Mouse (Mus musculus) gastrocnemius, postnatal 36 days (tissue): ENCODE data around the gene Pitpna. TPM values are rescaled to one million over a fixed set of nuclear protein-coding genes. Genes with fewer than 3 reads are reported as not detected.
"Not testable (repeated sequence)": the region's sequence is repeated elsewhere in the genome, so short reads cannot be mapped to it uniquely, and the experiment has no call there.

ENCODE experiments used
- DNase-seq, 2 experiments: peaks; one replicate each; pipeline ENCODE4 v3.0.0; 2022
- intact Hi-C: fragments of 180-260 bp; cut with DNase I; formaldehyde crosslinking; loops from one replicate; pipeline ENCODE4 v1.15.1; 2025
- total RNA-seq, 2 experiments: library from RNA; stranded (reverse); gene quantifications; 2 replicates each; pipeline ENCODE4 v1.2.3; 2021

Gene Pitpna
- total RNA-seq, 2 experiments from 2014 or later, result 186 to 223 TPM

GRCm38 (mm10) chr11:75585061-75585460, 2.8 kb upstream of the Pitpna start:
- intact Hi-C loops, result no loop called here

GRCm38 (mm10) chr11:75585978-75586377, 1.9 kb upstream of the Pitpna start:
- intact Hi-C loops, result no loop called here
- DNase-seq, result no peak

More at GRCm38 (mm10) chr11:75585061-75585460, 2.8 kb upstream of the Pitpna start:
- no peak for DNase-seq

GRCm38 (mm10) chr11:75586963-75587362, 934 bp upstream of the Pitpna start:
- intact Hi-C loops, result no loop called here
- DNase-seq, result no peak

GRCm38 (mm10) chr11:75588285-75588941, 516 bp downstream of the Pitpna start:
- DNase-seq, result peak in 1 of 2 experiments; percentile 47
- intact Hi-C loops, result no loop called here

GRCm38 (mm10) chr11:75592612-75593011, 4.7 kb downstream of the Pitpna start:
- no peak for DNase-seq
- intact Hi-C loops, result no loop called here

GRCm38 (mm10) chr11:75594431-75594830, 6.5 kb downstream of the Pitpna start:
- intact Hi-C loops, result no loop called here
- no peak for DNase-seq

- no peak for DNase-seq
- intact Hi-C loops, result no loop called here
Measured at GRCm38 (mm10) chr11:75595404-75595803, 7.5 kb downstream of the Pitpna start.

GRCm38 (mm10) chr11:75595816-75596215, 7.9 kb downstream of the Pitpna start:
- intact Hi-C loops, result no loop called here
- peak in 1 of 2 experiments; percentile 30 for DNase-seq

- intact Hi-C loops, result no loop called here
- peak; percentile 64 to 70 for DNase-seq
Measured at GRCm38 (mm10) chr11:75596726-75597255, 8.9 kb downstream of the Pitpna start.

GRCm38 (mm10) chr11:75598004-75598403, 10.1 kb downstream of the Pitpna start:
- DNase-seq, result no peak
- intact Hi-C loops, result no loop called here

- not testable (repeated sequence) for DNase-seq
- intact Hi-C loops, result loop anchor here (5.0 kb wide), 1 partner anchor 47 kb away; no protein-coding TSS in a partner anchor
Measured at GRCm38 (mm10) chr11:75599802-75600201, 11.9 kb downstream of the Pitpna start.

GRCm38 (mm10) chr11:75604826-75605225, 16.9 kb downstream of the Pitpna start:
- intact Hi-C loops, result loop anchor here (5.0 kb wide), 1 partner anchor 42 kb away; no protein-coding TSS in a partner anchor
- no peak for DNase-seq

GRCm38 (mm10) chr11:75605318-75605717, 17.4 kb downstream of the Pitpna start:
- no peak for DNase-seq
- intact Hi-C loops, result no loop called here

GRCm38 (mm10) chr11:75608776-75609175, 20.9 kb downstream of the Pitpna start:
- no peak for DNase-seq
- intact Hi-C loops, result no loop called here

- intact Hi-C loops, result loop anchor here (1.0 kb wide), 1 partner anchor 24 kb away; no protein-coding TSS in a partner anchor
- DNase-seq, result no peak
Measured at GRCm38 (mm10) chr11:75610021-75610420, 22.1 kb downstream of the Pitpna start.

- DNase-seq, result no peak
- intact Hi-C loops, result no loop called here
Measured at GRCm38 (mm10) chr11:75614769-75615168, 26.9 kb downstream of the Pitpna start.

- DNase-seq, result no peak
- intact Hi-C loops, result no loop called here
Measured at GRCm38 (mm10) chr11:75615556-75615955, 27.7 kb downstream of the Pitpna start.

- DNase-seq, result no peak
- intact Hi-C loops, result no loop called here
Measured at GRCm38 (mm10) chr11:75619133-75619532, 31.2 kb downstream of the Pitpna start.

GRCm38 (mm10) chr11:75620136-75620780, 32.4 kb downstream of the Pitpna start:
- DNase-seq, result peak in 1 of 2 experiments; percentile 56

GRCm38 (mm10) chr11:75621426-75621825, 33.5 kb downstream of the Pitpna start:
- DNase-seq, result no peak
- intact Hi-C loops, result no loop called here

More at GRCm38 (mm10) chr11:75620136-75620780, 32.4 kb downstream of the Pitpna start:
- intact Hi-C loops, result no loop called here

GRCm38 (mm10) chr11:75622588-75623329, 34.9 kb downstream of the Pitpna start:
- intact Hi-C loops, result no loop called here
- no peak for DNase-seq
